Mouse (Mus musculus) bone marrow, adult 2 months (tissue): ENCODE measurements around the gene Ifrd2. TPM values are rescaled to one million over a fixed set of nuclear protein-coding genes. Genes with fewer than 3 reads are reported as not detected.

Experiments
- H3K27ac ChIP-seq: fragments of 200-500 bp; 2 replicates; pipeline ENCODE4 v1.5.1; 2012; ENCODE audit warnings: low read depth, mild to moderate bottlenecking, control low read depth, inconsistent platforms, low read length; ENCODE audit not compliant: control insufficient read depth, poor library complexity, insufficient read depth
- H3K4me1 ChIP-seq: fragments of 200-500 bp; 2 replicates; pipeline ENCODE4 v1.6.1; 2011; ENCODE audit warnings: low read length; ENCODE audit not compliant: control insufficient read depth, insufficient read depth
- H3K4me3 ChIP-seq: fragments of 200-500 bp; replicated peaks from 2 replicates; pipeline ENCODE3; 2011; ENCODE audit warnings: mild to moderate bottlenecking, low read depth, low read length, control low read depth; ENCODE audit not compliant: control insufficient read depth
- CTCF ChIP-seq: fragments of 200-500 bp; IDR thresholded peaks from 2 replicates; pipeline ENCODE4 v1.5.1; 2011; ENCODE audit warnings: low read length, control low read depth; ENCODE audit not compliant: control insufficient read depth, insufficient read depth
- POLR2A ChIP-seq: fragments of 200-500 bp; IDR thresholded peaks from 2 replicates; pipeline ENCODE4 v1.6.1; 2011; ENCODE audit warnings: low read depth, mild to moderate bottlenecking, control low read depth, low read length, borderline replicate concordance; ENCODE audit not compliant: control insufficient read depth
- WGBS: fragments of 180-500 bp; shearing (Covaris S2); methylation state at CpG from one replicate; pipeline ENCODE4 v1.1.7; 2018; 5-methylcytosine and 5-hydroxymethylcytosine counted together
- polyA plus RNA-seq: library from polyadenylated mRNA; stranded (reverse); fragments of >200 nt; gene quantifications from 2 replicates; pipeline ENCODE4 v1.2.4, GENCODE M21; 2011; ENCODE audit warnings: low replicate concordance; ENCODE audit not compliant: missing spikeins, insufficient read depth, insufficient read length

The Ifrd2 gene
- polyA plus RNA-seq, 1 experiment = 173 TPM

- no peaks in the 10 kb centered on the region; the same call in 1 of the 2 replicates for H3K4me1 ChIP-seq
- 85% methylated on average over 14 of the region's 14 CpGs for WGBS
- TF ChIP-seq CTCF (no peak), POLR2A (no peak)
- no peak overlapping the region for H3K4me3 ChIP-seq
- H3K27ac ChIP-seq = no peak overlapping the region
These were observed 11.7 kb upstream of the Ifrd2 start for GRCm38 (mm10) chr9:107575579-107576356.

- Histone ChIP-seq H3K27ac (no peak within 1 kb of the TSS; the same call in 1 of the 2 replicates), H3K4me3 (peak within 1 kb of the TSS; percentile 45), H3K4me1 (no peaks in the 10 kb centered on the region; the same call in 1 of the 2 replicates)
- WGBS = 41% methylated on average over 16 of the region's 16 CpGs
- no peak for TF ChIP-seq CTCF
- TF ChIP-seq POLR2A = 0 out of 2 replicates have a peak, but pooled peaks have one; percentile 24
These were observed 10.9 kb upstream of the Ifrd2 start, which contains the start of gene Hyal1 for GRCm38 (mm10) chr9:107576357-107577107. Gene Hyal1 (plus strand): TSS chr9:107576927.

DNA sequence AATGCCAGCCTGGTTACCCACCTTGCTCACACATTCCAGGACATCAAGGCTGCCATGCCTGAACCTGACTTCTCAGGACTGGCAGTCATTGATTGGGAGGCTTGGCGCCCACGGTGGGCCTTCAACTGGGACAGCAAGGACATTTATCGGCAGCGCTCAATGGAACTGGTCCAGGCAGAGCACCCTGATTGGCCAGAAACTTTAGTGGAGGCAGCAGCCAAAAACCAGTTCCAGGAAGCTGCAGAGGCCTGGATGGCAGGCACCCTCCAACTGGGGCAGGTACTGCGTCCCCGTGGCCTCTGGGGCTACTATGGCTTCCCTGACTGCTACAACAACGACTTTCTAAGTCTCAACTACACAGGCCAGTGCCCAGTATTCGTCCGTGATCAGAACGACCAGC is 9.6 kb upstream of the Ifrd2 start:
- H3K4me3 ChIP-seq = no peak overlapping the region
- WGBS = 94% methylated on average over 10 of the region's 10 CpGs
- H3K27ac ChIP-seq = no peak overlapping the region
- TF ChIP-seq CTCF (no peak), POLR2A (no peak)
- no peaks in the 10 kb centered on the region; the same call in 1 of the 2 replicates for H3K4me1 ChIP-seq

- no peak for TF ChIP-seq CTCF
- TF ChIP-seq POLR2A = no peak
- WGBS = 78% methylated on average over 3 of the region's 3 CpGs
- no peak within 1 kb of the TSS for H3K4me3 ChIP-seq
- H3K4me1 ChIP-seq = no peaks in the 10 kb centered on the region; the same call in 1 of the 2 replicates
- no peak within 1 kb of the TSS for H3K27ac ChIP-seq
These were observed 8.9 kb upstream of the Ifrd2 start, which contains the start of gene Naa80 for GRCm38 (mm10) chr9:107578587-107578986. Gene Naa80 (plus strand): TSS chr9:107578887.

DNA sequence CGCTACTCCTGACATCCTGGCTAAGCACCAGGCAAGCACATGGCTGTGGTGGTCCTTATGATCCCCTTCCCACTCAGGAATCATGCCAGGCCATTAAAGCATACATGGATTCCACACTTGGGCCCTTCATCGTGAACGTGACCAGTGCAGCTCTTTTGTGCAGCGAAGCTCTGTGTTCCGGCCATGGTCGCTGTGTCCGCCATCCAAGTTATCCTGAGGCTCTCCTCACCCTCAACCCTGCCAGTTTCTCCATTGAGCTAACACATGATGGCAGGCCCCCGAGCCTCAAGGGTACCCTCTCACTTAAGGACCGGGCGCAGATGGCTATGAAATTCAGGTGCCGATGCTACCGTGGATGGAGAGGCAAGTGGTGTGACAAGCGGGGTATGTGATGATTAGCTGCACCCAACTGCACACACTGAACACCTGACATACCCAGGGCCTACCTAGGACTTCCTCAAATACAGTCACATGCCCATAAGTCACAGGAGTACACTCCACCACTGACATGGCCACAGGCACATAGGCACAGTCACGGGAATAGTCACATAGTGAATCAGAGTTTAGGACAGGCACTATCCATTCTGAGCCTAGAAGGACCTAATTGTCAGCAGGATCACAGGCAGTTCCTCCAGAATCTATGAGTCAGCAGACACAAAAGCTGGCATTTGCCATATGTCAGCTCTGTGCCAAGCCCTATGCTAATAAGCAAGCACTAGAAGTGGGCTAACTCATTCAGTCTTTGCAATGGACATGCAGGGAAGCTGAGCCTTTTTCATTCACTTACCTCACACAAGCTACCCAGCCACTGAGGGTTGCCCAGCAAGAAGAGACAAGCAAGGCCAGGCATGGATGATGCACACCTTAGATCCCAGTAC is 8.2 kb upstream of the Ifrd2 start:
- WGBS = 90% methylated on average over 14 of the region's 14 CpGs
- H3K4me3 ChIP-seq = no peak overlapping the region
- no peak for TF ChIP-seq CTCF
- TF ChIP-seq POLR2A = no peak
- no peak overlapping the region for H3K27ac ChIP-seq
- no peaks in the 10 kb centered on the region; the same call in 1 of the 2 replicates for H3K4me1 ChIP-seq

DNA sequence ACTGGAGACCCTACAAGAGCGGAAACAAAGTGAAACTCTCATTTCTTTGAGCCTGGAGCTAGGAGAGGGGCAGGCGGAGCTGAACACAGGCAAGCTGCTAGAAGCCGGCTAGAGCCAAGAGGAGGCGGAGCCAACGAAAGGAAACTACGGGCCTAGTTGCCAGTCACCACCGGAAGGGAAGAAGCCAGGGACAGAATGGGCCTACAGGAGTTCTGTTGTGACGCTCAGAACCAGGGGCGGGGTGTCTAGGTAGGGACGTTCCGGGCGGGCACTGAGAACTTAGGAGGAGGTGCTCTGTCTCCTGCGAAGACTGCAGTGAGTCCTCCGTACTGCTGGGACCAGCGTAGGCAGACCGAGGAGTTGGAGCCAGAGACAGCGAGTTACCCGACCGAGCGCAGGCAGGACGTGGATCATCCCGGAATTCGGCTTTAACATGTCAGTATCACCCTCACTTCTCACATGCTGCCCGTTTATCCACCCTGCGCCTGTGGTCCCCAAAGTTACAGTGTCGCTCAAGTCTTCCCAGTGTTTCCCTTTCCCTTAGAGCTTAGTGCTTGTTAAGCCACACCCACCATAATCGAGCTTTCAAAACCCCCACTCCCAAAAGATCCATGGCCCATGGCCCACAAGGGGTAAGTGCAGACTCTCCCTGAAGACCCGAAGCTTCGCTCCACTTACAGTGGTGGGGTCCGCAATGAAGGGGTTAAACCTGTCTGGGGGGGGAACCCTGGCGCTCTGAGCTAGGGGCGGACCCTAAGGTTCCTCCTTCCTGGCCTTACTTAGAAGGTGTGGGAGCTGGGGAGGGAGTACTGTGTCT is 6.7 kb upstream of the Ifrd2 start, which contains the start of gene Hyal3:
TSS of gene Hyal3 (plus strand) at position 318 of the 817 bp plus-strand sequence.
- WGBS = under 1% methylated on average over 32 of the region's 32 CpGs
- peak within 1 kb of the TSS; percentile 91 for H3K27ac ChIP-seq
- no peaks in the 10 kb centered on the region; the same call in 1 of the 2 replicates for H3K4me1 ChIP-seq
- TF ChIP-seq POLR2A = no peak; the same call in none of the 2 replicates
- TF ChIP-seq CTCF = no peak; the same call in 1 of the 2 replicates
- peak within 1 kb of the TSS; percentile 90 for H3K4me3 ChIP-seq

DNA sequence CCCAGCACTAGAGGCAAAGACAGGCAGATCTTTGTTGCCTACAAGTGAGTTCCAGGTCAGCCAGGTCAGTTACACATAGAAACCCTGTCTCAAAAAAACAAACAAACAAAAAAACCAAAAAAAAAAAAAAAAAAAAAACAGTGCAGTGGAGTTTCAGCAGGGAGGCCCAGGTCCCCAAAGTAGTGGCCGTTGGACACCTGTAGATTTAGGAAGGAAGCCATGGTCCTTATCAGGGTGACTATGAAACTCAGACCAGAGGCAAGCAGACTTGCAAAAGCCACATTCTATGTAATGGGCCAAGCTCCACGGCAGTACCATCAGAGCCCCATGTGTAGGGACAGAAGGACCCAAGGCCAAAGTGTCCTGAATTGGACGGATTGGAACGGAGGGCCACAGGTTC is 5.9 kb upstream of the Ifrd2 start:
- TF ChIP-seq CTCF (no peak), POLR2A (no peak)
- H3K4me1 ChIP-seq = peaks cover 1% of the 10 kb centered on the region; the same call in 1 of the 2 replicates
- 22% methylated on average over 4 of the region's 4 CpGs for WGBS
- peak overlapping the region; percentile 91 for H3K27ac ChIP-seq
- peak overlapping the region; percentile 90 for H3K4me3 ChIP-seq
